Mouse (Mus musculus): ENCODE results near the gene Igfbp4. TPM values are rescaled to one million over a fixed set of nuclear protein-coding genes. Genes with fewer than 3 reads are reported as not detected.

Igfbp4 gene
- polyA plus RNA-seq, 1 experiment from 2014 or later, result 371 TPM

DNA sequence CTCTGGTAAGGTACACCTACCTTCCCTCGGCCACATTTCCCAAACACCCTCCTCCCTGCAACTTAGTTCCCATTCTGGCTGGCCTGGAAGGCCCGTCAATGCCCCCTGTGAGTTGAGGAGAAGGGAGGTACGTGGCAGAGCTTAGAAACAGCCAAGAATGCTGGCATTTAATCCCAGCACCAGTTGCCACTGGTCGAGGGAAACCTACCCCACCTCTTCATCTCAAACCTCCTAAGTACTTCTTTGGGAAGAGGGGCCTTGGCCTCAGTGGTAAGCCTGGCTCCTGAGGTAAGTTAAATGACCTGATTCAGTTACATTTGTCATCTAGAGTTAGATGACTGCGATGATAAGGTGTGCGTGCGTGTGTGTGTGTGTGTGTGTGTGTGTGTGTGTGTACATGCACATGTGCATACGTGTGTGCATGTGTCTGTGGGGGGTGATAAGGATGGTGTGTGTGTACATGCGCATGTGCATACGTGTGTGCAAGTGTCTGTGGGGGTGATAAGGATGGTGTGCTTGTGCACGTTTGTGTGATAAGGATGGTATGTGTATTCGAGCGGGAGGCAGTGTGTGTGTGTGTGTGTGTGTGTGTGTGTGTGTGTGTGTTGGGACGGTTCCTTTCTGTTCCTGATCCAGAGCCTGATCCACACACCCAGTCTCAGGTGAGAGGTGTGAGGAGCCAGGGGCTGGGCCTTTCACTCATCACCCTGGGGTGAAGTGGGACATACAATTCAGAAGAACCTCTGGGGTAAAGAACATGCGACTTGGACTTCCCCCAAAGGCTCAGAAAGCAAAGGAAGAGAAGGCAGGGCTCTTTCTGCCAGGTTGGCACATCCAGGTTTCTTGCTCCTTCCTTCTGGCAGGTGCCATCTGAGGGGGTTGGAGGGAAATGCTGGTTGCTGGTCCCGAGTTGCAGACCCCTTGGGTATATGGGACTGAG is 1.1 kb downstream of the Igfbp4 start:
- Histone ChIP-seq H3K4me2 (peak overlapping the region; percentile 93), H3K36me3 (no peaks in the 10 kb centered on the region; the same call in 1 of the 2 replicates), H3K4me3 (peak overlapping the region; percentile 72), H3K9me3 (replicated peaks) (no peaks in the 10 kb centered on the region), H3K27ac (ENCODE audit: poor library complexity, severe bottlenecking) (peak overlapping the region; percentile 85), H3K9ac (peak overlapping the region; percentile 86), H3K27me3 (replicated peaks) (0 out of 2 replicates have a peak, but pooled peaks cover 3% of the 10 kb centered on the region), H3K4me1 (replicated peaks) (peaks cover 52% of the 10 kb centered on the region)
- no peak for ATAC-seq (ENCODE audit: insufficient number of reproducible peaks, low FRiP score)
- 24% methylated on average over 16 of the region's 16 CpGs for WGBS

DNA sequence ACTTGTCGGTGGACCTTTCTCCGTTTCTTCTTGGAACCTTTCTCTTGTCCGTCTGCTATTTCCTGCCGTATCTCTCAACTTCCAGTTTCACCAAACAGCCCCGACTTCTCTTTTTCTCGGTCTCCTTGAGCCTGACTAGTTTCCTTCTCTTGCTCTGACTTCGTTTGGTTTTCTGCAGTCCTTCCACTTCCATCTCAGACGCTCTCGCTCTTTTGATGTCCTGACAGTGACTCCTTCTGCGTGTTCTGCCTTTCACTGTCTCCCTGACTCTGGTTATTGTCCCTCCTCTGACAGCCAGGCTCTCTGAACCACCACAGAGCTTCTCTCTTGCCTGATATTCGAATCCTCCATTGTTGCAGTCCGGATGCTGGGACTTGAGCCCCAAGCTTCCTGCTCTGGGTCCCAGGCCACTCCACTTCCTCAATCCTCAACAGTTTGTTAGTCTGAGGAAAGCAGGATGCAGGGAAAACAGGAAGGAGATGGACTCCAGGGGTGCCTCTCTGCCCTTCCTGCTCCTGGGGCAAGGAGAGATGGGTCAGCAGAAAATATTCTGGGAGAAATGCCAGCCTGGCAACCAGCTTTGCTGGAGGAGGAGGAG is 1.9 kb downstream of the Igfbp4 start:
- ATAC-seq (ENCODE audit: insufficient number of reproducible peaks, low FRiP score), result no peak
- Histone ChIP-seq H3K9me3 (replicated peaks) (no peaks in the 10 kb centered on the region), H3K36me3 (peaks cover 3% of the 10 kb centered on the region), H3K27me3 (replicated peaks) (0 out of 2 replicates have a peak, but pooled peaks cover 3% of the 10 kb centered on the region), H3K27ac (ENCODE audit: poor library complexity, severe bottlenecking) (peak overlapping the region; percentile 85), H3K4me2 (peak overlapping the region; percentile 93), H3K4me3 (peak overlapping the region; percentile 72), H3K4me1 (replicated peaks) (peaks cover 61% of the 10 kb centered on the region), H3K9ac (peak overlapping the region; percentile 86)
- WGBS, result 17% methylated on average over 12 of the region's 12 CpGs

DNA sequence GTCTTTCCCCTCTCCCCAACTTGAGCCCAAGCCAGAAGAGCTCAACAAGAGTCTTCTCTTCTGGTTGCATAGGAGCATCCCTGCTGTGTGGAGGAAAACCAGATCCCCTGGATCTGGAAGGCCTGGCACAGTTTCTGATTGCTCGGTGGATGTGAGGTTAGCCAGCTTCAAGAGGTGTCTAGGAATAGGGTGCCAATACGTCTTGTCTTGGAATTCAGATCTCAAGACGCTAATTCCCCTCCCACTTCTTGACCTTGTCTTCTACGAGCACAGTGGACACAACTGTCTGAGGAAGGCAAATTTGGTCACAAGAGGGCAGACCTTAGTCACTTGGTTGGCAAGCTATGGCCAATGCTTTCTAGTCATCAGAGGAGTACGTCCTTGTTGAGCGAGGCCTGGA is 2.6 kb downstream of the Igfbp4 start:
- 51% methylated on average over 6 of the region's 6 CpGs for WGBS
- H3K4me2 ChIP-seq, result peak overlapping the region; percentile 93
- no peaks in the 10 kb centered on the region for H3K9me3 ChIP-seq (replicated peaks)
- peaks cover 10% of the 10 kb centered on the region for H3K36me3 ChIP-seq
- no peak for ATAC-seq (ENCODE audit: insufficient number of reproducible peaks, low FRiP score)
- H3K27ac ChIP-seq (ENCODE audit: poor library complexity, severe bottlenecking), result 0 out of 2 replicates have a peak overlapping the region, but pooled peaks have one; percentile 34
- no peak overlapping the region; the same call in 1 of the 2 replicates for H3K9ac ChIP-seq
- H3K4me3 ChIP-seq, result peak overlapping the region; percentile 23
- H3K27me3 ChIP-seq (replicated peaks), result 0 out of 2 replicates have a peak, but pooled peaks cover 3% of the 10 kb centered on the region
- peaks cover 63% of the 10 kb centered on the region for H3K4me1 ChIP-seq (replicated peaks)

DNA sequence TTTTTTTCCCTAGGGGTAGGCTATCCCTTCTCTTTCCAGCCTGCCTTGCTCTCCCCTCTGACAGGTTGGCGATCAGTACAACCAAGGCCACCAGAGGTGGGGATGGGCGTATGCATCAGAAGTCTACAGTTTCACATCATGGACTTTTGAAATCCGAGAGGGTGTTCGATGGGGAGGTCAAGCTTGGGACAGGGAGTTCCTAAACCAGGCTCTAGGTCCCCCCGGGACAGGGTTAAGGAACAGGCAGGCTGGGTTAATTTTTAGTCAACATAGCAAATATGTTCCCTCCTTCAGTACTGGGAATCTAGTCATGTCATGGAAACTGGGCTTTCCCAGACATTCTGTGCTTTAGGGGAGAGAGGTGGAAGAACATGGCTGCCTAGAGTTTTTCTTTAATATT is 3.3 kb downstream of the Igfbp4 start:
- no peak overlapping the region for H3K9ac ChIP-seq
- no peaks in the 10 kb centered on the region for H3K9me3 ChIP-seq (replicated peaks)
- H3K4me2 ChIP-seq, result peak overlapping the region; percentile 93
- peaks cover 63% of the 10 kb centered on the region for H3K4me1 ChIP-seq (replicated peaks)
- 0 out of 2 replicates have a peak, but pooled peaks cover 3% of the 10 kb centered on the region for H3K27me3 ChIP-seq (replicated peaks)
- ATAC-seq (ENCODE audit: insufficient number of reproducible peaks, low FRiP score), result no peak
- H3K4me3 ChIP-seq, result peak overlapping the region; percentile 23; the same call in 1 of the 2 replicates
- WGBS, result 69% methylated on average over 5 of the region's 5 CpGs
- no peak overlapping the region for H3K27ac ChIP-seq (ENCODE audit: poor library complexity, severe bottlenecking)
- H3K36me3 ChIP-seq, result peaks cover 17% of the 10 kb centered on the region

DNA sequence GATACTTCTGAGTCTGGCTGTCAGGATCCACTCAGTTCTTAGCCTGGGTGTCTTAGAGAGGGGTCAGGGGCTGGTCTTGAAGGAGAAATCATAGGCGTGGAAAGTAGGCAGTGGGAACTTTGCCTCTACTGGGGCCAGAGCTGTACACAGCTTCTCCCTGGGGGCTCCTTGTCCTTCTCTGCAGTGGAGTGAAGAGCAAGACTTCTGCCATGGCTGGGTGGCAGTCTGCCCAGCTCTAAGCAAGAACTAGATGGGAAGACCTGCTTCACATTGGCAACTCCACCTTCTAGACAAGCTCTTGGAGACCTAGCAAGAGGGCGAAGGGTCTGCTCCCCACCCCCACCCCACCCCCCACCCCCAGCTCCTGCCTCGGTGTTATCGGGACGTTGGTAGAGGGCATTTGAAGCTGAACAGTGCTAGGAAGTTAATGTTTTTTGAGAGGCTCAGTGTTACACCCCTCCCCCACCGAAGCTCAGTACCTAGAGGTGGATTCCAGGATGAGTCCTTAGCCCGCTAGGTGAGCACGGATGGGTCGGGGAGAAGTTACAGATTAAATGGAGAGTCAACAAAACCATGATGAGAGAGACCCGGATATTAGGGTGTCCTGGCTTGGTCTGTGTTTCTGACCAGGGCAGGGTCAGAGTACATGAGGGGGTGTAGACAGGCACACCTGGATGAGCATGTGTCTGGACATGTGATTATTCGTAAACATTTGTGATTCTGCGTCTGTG is 4.3 kb downstream of the Igfbp4 start:
- no peak for ATAC-seq (ENCODE audit: insufficient number of reproducible peaks, low FRiP score)
- peaks cover 60% of the 10 kb centered on the region for H3K4me1 ChIP-seq (replicated peaks)
- peak overlapping the region; percentile 37; the same call in 1 of the 2 replicates for H3K9ac ChIP-seq
- H3K4me2 ChIP-seq, result peak overlapping the region; percentile 93
- peaks cover 25% of the 10 kb centered on the region for H3K36me3 ChIP-seq
- 63% methylated on average over 12 of the region's 12 CpGs for WGBS
- H3K27ac ChIP-seq (ENCODE audit: poor library complexity, severe bottlenecking), result peak overlapping the region; percentile 10; the same call in 1 of the 2 replicates
- H3K9me3 ChIP-seq (replicated peaks), result no peaks in the 10 kb centered on the region
- H3K27me3 ChIP-seq (replicated peaks), result 0 out of 2 replicates have a peak, but pooled peaks cover 3% of the 10 kb centered on the region
- H3K4me3 ChIP-seq, result peak overlapping the region; percentile 7; the same call in 1 of the 2 replicates

DNA sequence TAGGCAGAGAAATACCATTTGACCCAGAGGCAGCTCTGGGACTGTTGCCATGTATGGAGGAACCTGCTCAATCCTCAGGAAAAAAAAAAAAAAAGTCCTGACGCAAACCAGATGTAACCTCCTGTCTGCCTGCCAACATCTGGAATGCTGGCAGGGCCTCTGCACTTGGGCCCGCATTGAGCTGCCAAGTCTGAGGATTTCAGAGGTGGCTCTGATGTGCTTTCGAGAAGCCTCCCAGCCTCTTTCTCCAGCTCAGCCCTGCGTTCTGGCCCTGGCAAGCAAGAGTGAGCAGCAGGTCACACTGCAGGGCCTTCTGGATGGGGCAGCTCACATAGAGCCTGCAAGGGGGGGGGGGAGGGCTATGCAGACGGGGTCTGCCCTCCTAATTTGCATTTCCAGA is 6.1 kb downstream of the Igfbp4 start:
- Histone ChIP-seq H3K27me3 (replicated peaks) (0 out of 2 replicates have a peak, but pooled peaks cover 2% of the 10 kb centered on the region), H3K4me3 (no peak overlapping the region), H3K36me3 (peaks cover 43% of the 10 kb centered on the region), H3K4me1 (replicated peaks) (peaks cover 47% of the 10 kb centered on the region), H3K27ac (ENCODE audit: poor library complexity, severe bottlenecking) (peak overlapping the region; percentile 85), H3K9me3 (replicated peaks) (no peaks in the 10 kb centered on the region), H3K4me2 (peak overlapping the region; percentile 30), H3K9ac (peak overlapping the region; percentile 50; the same call in 1 of the 2 replicates)
- WGBS, result 8% methylated on average over 5 of the region's 5 CpGs
- peak; percentile 44; the same call in 1 of the 2 replicates for ATAC-seq (ENCODE audit: insufficient number of reproducible peaks, low FRiP score)

DNA sequence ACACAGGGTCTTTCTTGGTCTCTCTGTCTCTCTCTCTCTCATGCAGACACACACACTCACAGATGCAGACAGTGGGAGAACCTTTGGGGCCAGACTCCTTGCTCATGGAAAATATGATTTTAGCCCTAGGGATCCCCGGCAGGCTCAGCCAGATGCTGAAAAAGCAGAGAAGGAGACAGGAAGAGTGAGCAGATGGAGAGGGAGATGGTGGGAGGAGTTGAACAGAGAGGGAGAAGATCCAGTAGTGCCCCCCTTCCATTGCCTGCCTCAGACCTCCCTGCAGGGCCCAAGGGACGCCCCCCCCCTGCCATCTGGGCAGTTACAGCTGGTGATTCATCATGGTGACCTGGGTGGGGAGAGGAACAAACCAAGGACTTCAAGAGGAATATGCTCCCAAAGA is 6.6 kb downstream of the Igfbp4 start:
- H3K27ac ChIP-seq (ENCODE audit: poor library complexity, severe bottlenecking), result peak overlapping the region; percentile 85
- peaks cover 46% of the 10 kb centered on the region for H3K4me1 ChIP-seq (replicated peaks)
- H3K9ac ChIP-seq, result peak overlapping the region; percentile 50; the same call in 1 of the 2 replicates

DNA sequence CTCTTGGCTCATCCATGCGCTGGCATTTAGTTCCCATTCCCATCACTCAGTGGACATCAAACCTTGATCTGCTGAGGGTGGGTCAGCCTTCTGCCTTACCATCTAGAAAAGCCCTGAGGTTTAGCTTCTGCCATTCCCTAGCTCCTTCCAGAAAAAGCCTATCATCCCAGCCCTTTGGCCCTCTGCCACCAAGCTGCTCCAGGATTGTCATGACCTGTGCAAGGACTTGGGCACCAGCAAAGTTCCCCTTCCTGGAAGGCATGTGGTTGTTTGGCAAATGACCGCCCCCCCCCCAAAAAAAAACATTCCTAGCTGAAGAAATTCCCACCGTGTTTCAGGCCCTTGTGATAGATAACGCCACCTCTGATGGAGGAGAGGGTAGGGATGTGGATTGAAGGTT is 14.1 kb downstream of the Igfbp4 start:
- peaks cover 29% of the 10 kb centered on the region for H3K36me3 ChIP-seq
- no peak overlapping the region for H3K4me2 ChIP-seq
- H3K27me3 ChIP-seq (replicated peaks), result no peaks in the 10 kb centered on the region
- no peak overlapping the region for H3K27ac ChIP-seq (ENCODE audit: poor library complexity, severe bottlenecking)
- peaks cover 10% of the 10 kb centered on the region for H3K9me3 ChIP-seq (replicated peaks)
- H3K4me1 ChIP-seq (replicated peaks), result peaks cover 11% of the 10 kb centered on the region; the same call in 1 of the 2 replicates
- WGBS, result 35% methylated on average over 4 of the region's 4 CpGs
- peak; percentile 37; the same call in 1 of the 2 replicates for ATAC-seq (ENCODE audit: insufficient number of reproducible peaks, low FRiP score)
- H3K4me3 ChIP-seq, result no peak overlapping the region
- no peak overlapping the region for H3K9ac ChIP-seq

More for the DNA sequence above, 6.6 kb downstream of the Igfbp4 start:
- 50% methylated on average over 2 of the region's 2 CpGs for WGBS
- Histone ChIP-seq H3K4me3 (no peak overlapping the region), H3K9me3 (replicated peaks) (no peaks in the 10 kb centered on the region), H3K4me2 (peak overlapping the region; percentile 30), H3K27me3 (replicated peaks) (no peaks in the 10 kb centered on the region), H3K36me3 (peaks cover 46% of the 10 kb centered on the region)
- ATAC-seq (ENCODE audit: insufficient number of reproducible peaks, low FRiP score), result no peak

DNA sequence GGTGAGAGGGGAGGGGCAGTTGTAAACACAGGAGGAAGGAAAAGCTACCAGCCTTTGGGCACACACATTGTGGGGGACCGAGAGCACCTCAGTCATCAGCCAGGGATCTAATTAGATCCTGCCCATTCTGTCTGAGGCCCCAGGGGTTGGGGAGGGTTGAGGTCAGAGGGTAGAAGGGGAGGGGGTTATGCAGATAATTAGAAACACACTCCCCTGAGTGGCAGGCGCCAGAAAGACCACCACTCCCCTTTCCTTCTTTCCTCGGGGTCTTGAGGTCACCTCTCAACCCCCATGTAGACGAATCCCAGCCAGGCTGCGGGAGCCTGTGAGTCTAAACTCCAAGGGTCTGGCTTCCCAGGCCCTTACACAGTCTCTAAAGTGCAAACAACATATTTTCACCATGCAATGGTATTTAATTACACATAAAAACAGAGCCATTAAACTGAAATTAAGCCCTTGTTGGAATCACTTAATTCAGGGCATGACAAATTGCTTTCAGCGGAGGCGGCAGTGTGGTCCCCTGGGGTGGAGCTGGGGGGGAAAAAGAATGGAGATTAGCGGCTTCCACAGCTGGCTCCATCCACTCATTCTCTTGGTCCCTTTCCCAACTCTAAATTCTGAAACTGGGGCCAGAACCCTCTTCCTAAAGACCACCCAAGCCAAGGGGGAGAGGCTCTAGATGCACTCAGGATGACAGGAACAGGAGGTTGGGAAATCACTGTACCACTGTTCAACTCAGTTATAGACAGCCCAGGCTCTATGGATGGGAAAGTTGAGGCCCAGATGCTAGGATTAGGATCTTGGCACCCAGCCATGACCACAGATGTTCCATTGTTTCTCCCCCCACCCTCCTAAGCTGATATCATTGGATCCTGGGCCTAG is 14.8 kb downstream of the Igfbp4 start:
- Histone ChIP-seq H3K4me1 (replicated peaks) (peaks cover 11% of the 10 kb centered on the region; the same call in 1 of the 2 replicates), H3K27me3 (replicated peaks) (no peaks in the 10 kb centered on the region), H3K4me2 (no peak overlapping the region), H3K4me3 (no peak overlapping the region), H3K27ac (ENCODE audit: poor library complexity, severe bottlenecking) (0 out of 2 replicates have a peak overlapping the region, but pooled peaks have one; percentile 1), H3K9me3 (replicated peaks) (peaks cover 10% of the 10 kb centered on the region), H3K36me3 (peaks cover 24% of the 10 kb centered on the region), H3K9ac (no peak overlapping the region)
- 27% methylated on average over 8 of the region's 8 CpGs for WGBS
- no peak; the same call in 1 of the 2 replicates for ATAC-seq (ENCODE audit: insufficient number of reproducible peaks, low FRiP score)

DNA sequence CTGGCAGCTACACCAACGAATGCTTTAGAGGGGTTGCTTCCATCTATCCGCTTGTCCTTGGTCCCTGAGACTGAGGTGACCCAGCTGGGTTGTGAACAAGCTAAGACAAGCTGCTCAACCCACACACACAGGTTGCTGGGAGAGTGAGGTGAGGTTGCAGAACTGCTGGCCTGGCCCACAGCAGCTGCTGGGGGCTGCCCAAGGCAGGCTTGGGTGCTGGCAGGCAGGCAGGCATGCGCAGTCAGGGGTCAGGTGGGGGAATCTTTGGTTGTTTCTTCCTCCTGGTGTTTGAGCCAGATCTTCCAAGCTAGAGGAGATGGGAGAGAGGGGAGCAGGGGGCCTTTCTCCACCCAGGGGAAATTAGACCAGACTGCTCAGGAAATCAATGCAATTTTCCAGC is 19.4 kb downstream of the Igfbp4 start:
- no peak overlapping the region for H3K4me2 ChIP-seq
- peaks cover 10% of the 10 kb centered on the region for H3K9me3 ChIP-seq (replicated peaks)
- H3K9ac ChIP-seq, result 0 out of 2 replicates have a peak overlapping the region, but pooled peaks have one; percentile 7
- H3K27me3 ChIP-seq (replicated peaks), result no peaks in the 10 kb centered on the region
- peaks cover 12% of the 10 kb centered on the region for H3K4me1 ChIP-seq (replicated peaks)
- no peak overlapping the region for H3K27ac ChIP-seq (ENCODE audit: poor library complexity, severe bottlenecking)
- 76% methylated on average over 3 of the region's 3 CpGs for WGBS
- H3K36me3 ChIP-seq, result no peaks in the 10 kb centered on the region
- H3K4me3 ChIP-seq, result no peak overlapping the region
- no peak for ATAC-seq (ENCODE audit: insufficient number of reproducible peaks, low FRiP score)
